Mouse (Mus musculus): ENCODE results near the gene Col6a1.

GRCm38 (mm10) chr10:76725097-76725496, 871 bp downstream of the Col6a1 start:
- TF ChIP-seq POLR2A (IDR thresholded peaks at IDR 0.05; ENCODE audit: borderline replicate concordance, extremely low read depth, insufficient read depth, insufficient read length, poor library complexity, severe bottlenecking), result no peak
- TF ChIP-seq CTCF (IDR thresholded peaks at IDR 0.05; ENCODE audit: borderline replicate concordance, extremely low read depth, insufficient read depth, insufficient read length), result no peak
